Mouse (Mus musculus) small intestine, adult 2 months (tissue): ENCODE data around the gene Fignl1. TPM values are rescaled to one million over a fixed set of nuclear protein-coding genes. Genes with fewer than 3 reads are reported as not detected.
A peak's percentile ranks its signal among the peaks of the same experiment; 100 is the strongest.

Experiments
- H3K27ac ChIP-seq: fragments of 200-500 bp; 2 replicates; pipeline ENCODE4 v1.5.1; 2012; ENCODE audit warnings: low read depth, low read length, control low read depth, inconsistent platforms; ENCODE audit not compliant: insufficient read depth
- H3K27me3 ChIP-seq: fragments of 200-500 bp; 2 replicates; pipeline ENCODE4 v1.6.1; 2012; ENCODE audit warnings: mild to moderate bottlenecking, moderate library complexity, low read length, inconsistent platforms; ENCODE audit not compliant: control insufficient read depth, insufficient read depth
- H3K36me3 ChIP-seq: fragments of 200-500 bp; 2 replicates; pipeline ENCODE4 v1.6.1; 2012; ENCODE audit warnings: mild to moderate bottlenecking, low read length, control low read depth, inconsistent platforms; ENCODE audit not compliant: control insufficient read depth, insufficient read depth
- H3K4me1 ChIP-seq: fragments of 200-500 bp; 2 replicates; pipeline ENCODE4 v1.6.1; 2012; ENCODE audit warnings: low read length, inconsistent platforms, mixed read lengths; ENCODE audit not compliant: control insufficient read depth, insufficient read depth, insufficient read length
- H3K4me3 ChIP-seq: fragments of 200-500 bp; 2 replicates; pipeline ENCODE4 v1.5.1; 2012; ENCODE audit warnings: low read depth, mild to moderate bottlenecking, control low read depth, inconsistent platforms, low read length, moderate library complexity
- CTCF ChIP-seq: fragments of 200-500 bp; IDR thresholded peaks from 2 replicates; pipeline ENCODE4 v1.5.1; 2012; ENCODE audit warnings: low read depth, mild to moderate bottlenecking, control low read depth, inconsistent platforms, low read length, moderate library complexity, mixed read lengths; ENCODE audit not compliant: insufficient replicate concordance, insufficient read length; ENCODE audit errors: extremely low read depth
- POLR2A ChIP-seq: fragments of 200-500 bp; IDR thresholded peaks from 2 replicates; pipeline ENCODE4 v1.6.1; 2012; ENCODE audit warnings: low read depth, mild to moderate bottlenecking, control low read depth, inconsistent platforms, low read length, moderate library complexity
- WGBS: fragments of 180-500 bp; shearing (Covaris S2); methylation state at CpG from one replicate; pipeline ENCODE4 v1.1.7; 2018; 5-methylcytosine and 5-hydroxymethylcytosine counted together
- polyA plus RNA-seq: library from polyadenylated mRNA; depleted of rRNA; stranded (reverse); fragments of >200 nt; gene quantifications from 2 replicates; pipeline ENCODE4 v1.2.3, GENCODE M21; 2012

Fignl1 gene
- polyA plus RNA-seq, 1 experiment: 0.85 TPM

DNA sequence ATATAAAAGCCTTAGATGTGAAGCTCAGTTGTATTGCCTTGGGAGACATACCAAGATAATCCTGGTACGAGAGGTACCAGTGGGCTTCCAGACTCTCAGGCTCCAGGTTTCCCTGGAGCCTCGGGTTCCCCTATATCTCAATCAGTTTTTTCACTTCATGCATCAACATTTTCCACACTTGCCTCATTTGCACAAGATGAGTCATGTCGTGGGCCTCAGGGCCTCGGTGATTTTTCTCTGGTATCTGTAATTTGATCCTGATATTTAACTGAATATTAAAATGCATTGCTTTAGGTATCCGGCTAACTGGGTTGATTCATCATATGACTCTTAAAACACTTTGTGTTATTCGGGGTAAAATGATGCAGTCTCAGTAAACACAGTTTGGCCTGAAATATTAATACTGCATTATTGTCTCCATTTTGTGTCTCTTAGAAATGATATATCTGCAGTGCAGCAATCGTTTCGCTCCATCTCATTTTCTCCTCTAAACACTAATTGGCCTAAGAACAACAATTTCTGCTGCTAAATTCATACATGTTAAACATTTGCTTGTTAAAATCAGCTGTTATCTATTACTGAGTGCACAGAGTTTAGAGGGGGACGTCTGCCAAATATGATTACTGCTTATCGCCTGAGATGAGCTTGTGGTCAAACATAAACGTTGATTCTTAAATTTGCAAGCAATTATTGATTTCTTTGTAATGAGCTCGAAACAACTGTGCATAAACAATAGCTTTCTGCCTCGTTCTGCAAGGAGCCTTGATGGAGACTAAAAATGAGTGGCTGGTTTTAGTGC, 41.0 kb upstream of the Fignl1 start:
- 74% methylated on average over 13 of the region's 13 CpGs for WGBS
- no peak overlapping the region for H3K27ac ChIP-seq

GRCm38 (mm10) chr11:11848467-11848866, 39.7 kb upstream of the Fignl1 start:
- Histone ChIP-seq H3K4me1 (no peaks in the 10 kb centered on the region), H3K4me3 (no peak overlapping the region), H3K36me3 (peaks cover 8% of the 10 kb centered on the region), H3K27me3 (no peaks in the 10 kb centered on the region), H3K27ac (no peak overlapping the region)
- TF ChIP-seq POLR2A: no peak
- no peak for TF ChIP-seq CTCF
- WGBS: 81% methylated on average over 4 of the region's 4 CpGs

More for the DNA sequence above, 41.0 kb upstream of the Fignl1 start:
- TF ChIP-seq CTCF: no peak
- TF ChIP-seq POLR2A: no peak
- H3K36me3 ChIP-seq: peaks cover 13% of the 10 kb centered on the region
- H3K4me3 ChIP-seq: no peak overlapping the region
- no peaks in the 10 kb centered on the region for H3K4me1 ChIP-seq
- no peaks in the 10 kb centered on the region for H3K27me3 ChIP-seq

DNA sequence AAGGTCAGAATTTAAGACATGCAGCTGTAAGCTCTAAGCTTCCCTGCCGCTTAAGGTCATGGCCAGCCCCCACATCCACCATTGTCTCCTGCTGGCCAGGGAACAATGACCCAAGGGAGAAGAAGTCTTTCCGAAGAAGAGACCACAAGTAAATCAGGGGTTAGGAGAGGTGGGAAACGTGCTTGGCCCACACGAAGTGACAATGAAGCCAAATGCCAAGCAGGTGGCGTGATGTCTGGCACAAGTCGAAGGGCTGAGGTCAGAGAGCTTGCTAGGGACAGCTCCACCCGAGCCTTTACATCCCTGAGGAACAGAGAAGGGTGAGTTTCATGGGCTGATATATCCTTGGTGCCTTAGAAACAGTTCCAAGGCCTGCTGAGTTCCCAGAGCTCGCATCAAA, 36.3 kb upstream of the Fignl1 start:
- Histone ChIP-seq H3K4me3 (no peak overlapping the region), H3K36me3 (peaks cover 12% of the 10 kb centered on the region), H3K27me3 (no peaks in the 10 kb centered on the region), H3K27ac (no peak overlapping the region), H3K4me1 (no peaks in the 10 kb centered on the region)
- 84% methylated on average over 8 of the region's 8 CpGs for WGBS
- TF ChIP-seq POLR2A: no peak
- no peak for TF ChIP-seq CTCF

DNA sequence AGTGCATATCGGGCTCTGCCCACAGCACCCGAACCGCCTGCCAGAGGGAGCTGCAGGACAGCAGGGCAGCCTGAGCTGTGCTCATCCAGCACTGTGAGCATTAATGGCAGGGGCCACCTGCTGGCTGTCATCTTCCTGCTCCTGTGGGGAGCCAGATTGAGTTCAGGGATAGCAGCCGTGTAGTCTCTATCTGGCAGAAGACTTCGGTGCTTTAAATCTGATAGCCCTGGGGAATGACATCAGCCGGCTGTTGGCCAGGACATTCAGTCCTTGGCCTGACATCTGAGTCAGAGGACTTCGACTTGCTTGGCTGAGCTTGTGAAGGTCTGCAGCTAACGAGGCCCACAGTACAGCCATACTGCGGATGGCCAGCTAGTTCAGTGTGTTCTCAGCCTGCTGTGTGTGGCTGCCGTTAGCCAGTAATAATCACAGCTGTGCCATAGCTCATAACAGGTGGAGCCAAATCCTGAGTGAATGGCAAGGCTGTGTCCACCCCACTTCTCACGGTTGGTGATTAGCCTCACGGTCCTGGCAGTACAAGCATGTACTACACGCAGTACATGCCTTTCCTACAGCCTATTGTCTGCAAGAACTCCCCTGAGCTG, 35.7 kb upstream of the Fignl1 start:
- no peaks in the 10 kb centered on the region for H3K27me3 ChIP-seq
- peak overlapping the region; percentile 19; the same call in 1 of the 2 replicates for H3K27ac ChIP-seq
- H3K4me3 ChIP-seq: no peak overlapping the region
- no peak for TF ChIP-seq POLR2A
- TF ChIP-seq CTCF: peak; percentile 27; the same call in 1 of the 2 replicates
- 66% methylated on average over 13 of the region's 13 CpGs for WGBS
- peaks cover 12% of the 10 kb centered on the region for H3K36me3 ChIP-seq
- no peaks in the 10 kb centered on the region for H3K4me1 ChIP-seq

DNA sequence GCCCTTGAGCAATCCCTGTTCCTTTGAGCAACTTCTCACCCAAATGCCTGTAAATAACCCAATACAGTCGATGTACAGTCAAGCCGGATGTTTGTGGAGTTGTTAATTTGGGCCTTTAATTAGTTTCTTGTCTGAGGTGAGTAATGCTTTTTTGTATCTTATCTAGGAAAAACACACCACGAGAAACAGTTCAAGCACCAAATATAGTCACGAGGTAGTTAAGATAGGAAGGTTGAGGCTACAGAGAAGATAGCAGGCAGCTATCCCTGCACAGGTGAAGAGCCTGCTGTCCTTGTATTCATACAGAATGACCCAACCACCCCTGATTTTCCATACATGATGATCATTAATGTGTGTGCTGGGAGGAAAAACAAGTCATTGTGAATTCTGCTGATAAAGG, 32.8 kb upstream of the Fignl1 start:
- no peak for TF ChIP-seq POLR2A
- TF ChIP-seq CTCF: no peak
- peaks cover 13% of the 10 kb centered on the region for H3K36me3 ChIP-seq
- peaks cover 4% of the 10 kb centered on the region; the same call in 1 of the 2 replicates for H3K4me1 ChIP-seq
- no peak overlapping the region for H3K27ac ChIP-seq
- H3K27me3 ChIP-seq: no peaks in the 10 kb centered on the region
- 62% methylated on average over 4 of the region's 4 CpGs for whole genome bisulfite sequencing
- no peak overlapping the region for H3K4me3 ChIP-seq

- WGBS: 96% methylated on average over 2 of the region's 2 CpGs
- no peak overlapping the region for H3K27ac ChIP-seq
- H3K27me3 ChIP-seq: no peaks in the 10 kb centered on the region
- no peak overlapping the region for H3K4me3 ChIP-seq
- peaks cover 5% of the 10 kb centered on the region; the same call in 1 of the 2 replicates for H3K4me1 ChIP-seq
- TF ChIP-seq CTCF (no peak), POLR2A (no peak)
- H3K36me3 ChIP-seq: peaks cover 18% of the 10 kb centered on the region
Observed at GRCm38 (mm10) chr11:11840746-11841145, 32.0 kb upstream of the Fignl1 start.

DNA sequence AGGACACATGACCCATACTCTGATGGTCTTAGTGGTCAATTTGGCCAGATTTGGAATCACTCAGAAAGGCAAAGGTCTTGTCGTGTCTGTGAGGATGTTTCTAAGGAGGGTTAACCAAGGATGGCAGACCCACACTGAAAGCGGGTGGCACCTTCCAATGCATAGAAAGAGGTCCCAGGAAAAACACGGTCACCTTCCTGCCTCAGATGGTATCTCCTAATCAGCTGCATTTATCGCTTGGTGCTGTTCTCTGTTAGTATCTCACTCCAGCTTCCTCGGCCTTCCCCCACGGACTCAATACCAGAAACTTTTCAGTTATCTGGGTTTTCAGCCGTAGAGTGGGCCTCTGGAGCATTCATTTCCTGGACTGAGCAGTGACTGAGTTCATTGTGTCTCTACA, 31.1 kb upstream of the Fignl1 start:
- Histone ChIP-seq H3K27ac (no peak overlapping the region), H3K4me1 (peaks cover 5% of the 10 kb centered on the region; the same call in 1 of the 2 replicates), H3K27me3 (no peaks in the 10 kb centered on the region), H3K4me3 (no peak overlapping the region), H3K36me3 (peaks cover 16% of the 10 kb centered on the region)
- TF ChIP-seq POLR2A (no peak), CTCF (no peak)
- 93% methylated on average over 7 of the region's 7 CpGs for WGBS
